Mouse (Mus musculus): ENCODE data around the gene Gpr146.

Gene Gpr146

DNA sequence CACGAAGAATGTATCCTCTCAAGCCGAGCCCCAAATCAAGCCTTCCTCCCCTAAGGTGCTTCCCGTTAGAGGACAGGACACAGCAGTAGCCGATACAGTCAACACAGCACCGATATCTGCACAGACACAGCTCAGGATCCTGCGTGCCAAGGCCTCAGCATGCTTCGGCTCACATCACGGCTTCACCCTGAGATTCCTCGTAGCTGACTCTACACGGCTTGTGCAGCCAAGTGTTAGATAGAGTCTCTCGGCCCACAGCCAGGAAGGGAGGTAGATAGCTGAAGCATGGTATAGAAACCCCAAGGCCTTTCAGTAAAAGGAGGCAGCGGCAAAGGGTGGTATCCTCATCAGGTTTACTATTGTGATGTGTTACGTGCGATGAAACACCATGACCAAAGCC is 22.5 kb downstream of the Gpr146 start:
- DNase-seq (ENCODE audit: low spot score): no peak

DNA sequence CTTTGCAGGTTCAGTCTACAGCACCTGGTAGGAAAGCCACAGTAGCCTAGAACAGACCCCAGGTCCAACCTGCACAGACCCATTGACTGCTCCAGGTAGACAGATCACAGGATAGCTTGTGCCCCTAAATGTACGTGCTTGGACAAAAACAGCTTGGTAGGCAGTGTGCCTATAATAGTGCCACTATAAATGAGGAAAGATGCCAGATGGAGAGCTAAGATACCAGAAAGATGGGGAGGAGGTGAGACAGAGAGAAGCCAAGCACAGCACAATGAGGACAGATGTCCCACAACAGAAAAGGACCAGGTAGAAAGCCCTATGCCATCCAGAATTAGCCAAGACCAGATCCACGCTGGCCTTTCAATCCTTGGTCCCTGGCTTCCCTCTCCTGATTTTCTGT is 24.6 kb downstream of the Gpr146 start:
- no peak for DNase-seq (ENCODE audit: low spot score)

DNA sequence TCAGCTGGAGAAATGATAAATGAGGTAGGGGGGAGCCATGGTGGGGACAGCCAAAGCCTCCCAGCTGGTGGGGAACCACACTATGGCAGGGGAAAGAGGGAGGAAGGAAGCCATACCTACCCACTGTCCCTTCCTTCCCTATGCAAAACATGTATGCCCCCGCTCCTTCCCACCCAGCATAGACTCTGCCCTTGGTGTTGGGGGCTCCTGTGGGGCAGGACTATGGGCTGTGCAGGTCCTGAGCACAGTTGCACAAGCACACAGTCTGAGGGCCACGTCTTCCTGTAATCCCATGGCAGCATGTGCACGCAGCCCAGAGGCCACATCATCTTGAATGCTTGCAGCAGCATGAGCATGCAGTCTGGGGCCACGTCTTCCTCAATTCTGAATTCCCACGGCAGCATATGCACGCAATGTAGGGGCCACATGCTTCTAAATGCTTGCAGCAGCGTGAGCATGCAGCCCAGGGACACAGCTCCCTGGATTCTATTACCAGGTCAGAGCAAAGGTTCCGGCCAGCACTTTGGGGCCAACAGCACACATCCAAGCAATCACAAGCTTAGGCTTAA is 26.3 kb downstream of the Gpr146 start:
- no peak for DNase-seq (ENCODE audit: low spot score)

DNA sequence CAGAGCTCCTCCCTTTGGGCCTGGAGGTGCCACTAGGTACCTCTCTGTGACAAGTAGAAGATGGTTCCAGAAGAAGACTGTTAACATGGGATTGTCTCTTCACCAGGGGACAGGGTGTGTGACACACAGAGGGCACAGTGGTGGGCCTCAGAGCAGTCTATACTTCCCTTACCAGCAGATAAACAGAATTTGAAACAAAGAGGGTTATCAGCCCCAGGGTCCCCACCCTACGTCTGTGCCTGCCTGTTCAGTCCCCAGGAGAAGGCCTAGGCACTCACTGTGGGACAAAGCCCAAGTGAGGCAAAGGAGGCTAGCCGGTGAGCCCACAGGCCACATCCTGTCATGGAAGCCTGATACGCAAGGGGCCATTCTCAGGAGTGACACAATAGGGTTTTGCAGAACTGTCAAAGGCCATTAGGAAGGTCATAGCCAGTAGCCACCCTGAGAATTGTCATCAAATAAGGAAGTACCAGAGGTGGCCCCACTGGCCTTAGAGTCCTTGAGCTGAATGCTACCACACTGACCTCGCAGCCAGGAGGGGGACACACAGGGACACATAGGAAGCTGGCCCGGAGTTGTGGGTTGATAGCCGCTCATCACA is 27.4 kb downstream of the Gpr146 start, which contains the start of gene C130050O18Rik:
C130050O18Rik (plus strand) TSS at position 480 of the 601 bp plus-strand sequence.
- DNase-seq (ENCODE audit: low spot score): no peak

DNA sequence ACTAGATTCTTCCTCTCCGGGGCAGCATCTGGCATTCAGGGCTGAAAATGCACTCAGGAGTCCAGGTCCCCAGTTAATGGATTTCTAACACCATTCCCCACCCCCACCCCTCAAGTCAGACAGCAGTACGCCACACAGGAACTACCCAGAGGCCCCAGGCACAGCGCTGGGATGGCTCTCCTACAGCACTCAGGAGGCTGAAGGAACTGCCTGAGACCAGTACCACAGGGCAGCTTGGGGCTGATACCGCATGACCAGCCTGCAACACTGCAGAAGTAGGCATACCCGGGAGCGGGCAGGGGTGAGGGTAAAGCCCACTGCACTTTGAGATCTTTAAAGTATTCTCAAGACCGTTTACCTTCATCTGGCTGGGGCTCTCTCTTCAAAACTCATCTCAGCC is 28.0 kb downstream of the Gpr146 start:
- no peak for DNase-seq (ENCODE audit: low spot score)

DNA sequence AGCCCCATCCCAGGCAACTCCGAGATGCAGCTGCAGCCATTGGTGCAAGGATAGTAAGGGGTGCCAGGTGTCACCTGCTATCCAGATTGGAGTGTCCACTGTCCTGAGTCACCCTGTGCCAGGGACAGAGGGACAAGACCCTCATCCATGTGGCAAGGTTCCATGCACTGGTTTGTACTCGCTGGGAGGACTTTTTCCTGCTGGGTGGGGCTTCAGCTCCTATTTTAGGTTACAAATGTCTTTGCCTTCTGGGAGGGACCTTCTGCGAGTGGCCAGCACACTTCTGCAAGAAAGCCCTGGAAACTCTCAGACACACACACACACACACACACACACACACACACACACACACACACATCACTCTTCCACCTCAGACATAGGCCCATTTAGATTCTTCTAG is 28.5 kb downstream of the Gpr146 start:
- no peak for DNase-seq (ENCODE audit: low spot score)

DNA sequence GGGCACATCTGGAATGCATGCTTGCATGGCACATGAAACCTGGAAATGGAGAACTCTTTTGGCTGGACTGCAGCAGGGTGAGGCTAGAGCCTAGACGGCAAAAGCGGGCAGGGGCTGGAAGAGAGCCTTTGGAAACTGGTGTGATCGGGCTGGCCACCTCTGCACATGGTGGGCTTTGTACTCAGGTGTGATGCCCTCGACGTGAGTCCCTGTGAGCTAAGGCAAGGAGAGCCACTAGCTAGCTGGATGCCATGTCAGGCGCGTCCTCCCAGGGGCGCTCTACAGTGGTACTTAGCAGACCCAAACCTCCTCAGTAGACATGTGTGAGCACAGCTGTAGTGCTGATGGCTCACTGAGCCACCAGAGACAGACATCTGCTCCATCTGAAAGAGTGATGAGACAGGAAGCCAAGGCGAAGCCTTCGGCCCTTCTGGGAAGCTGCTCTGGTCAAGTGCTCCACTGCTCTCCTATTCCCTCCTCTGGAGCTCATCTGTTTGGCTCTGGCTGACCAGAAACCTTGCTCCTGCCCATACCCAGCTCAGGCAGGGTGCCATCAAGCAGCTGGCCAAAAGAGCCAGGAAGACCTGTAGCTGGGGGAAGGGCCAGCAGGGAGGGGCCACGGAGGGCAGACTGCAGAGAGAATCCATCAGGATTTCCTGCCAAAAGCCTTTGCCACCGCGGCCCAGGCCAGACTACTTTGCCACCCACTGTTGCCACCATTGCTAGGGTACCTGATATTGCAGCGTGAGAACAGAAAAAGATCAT is 29.8 kb downstream of the Gpr146 start:
- DNase-seq (ENCODE audit: low spot score): no peak

DNA sequence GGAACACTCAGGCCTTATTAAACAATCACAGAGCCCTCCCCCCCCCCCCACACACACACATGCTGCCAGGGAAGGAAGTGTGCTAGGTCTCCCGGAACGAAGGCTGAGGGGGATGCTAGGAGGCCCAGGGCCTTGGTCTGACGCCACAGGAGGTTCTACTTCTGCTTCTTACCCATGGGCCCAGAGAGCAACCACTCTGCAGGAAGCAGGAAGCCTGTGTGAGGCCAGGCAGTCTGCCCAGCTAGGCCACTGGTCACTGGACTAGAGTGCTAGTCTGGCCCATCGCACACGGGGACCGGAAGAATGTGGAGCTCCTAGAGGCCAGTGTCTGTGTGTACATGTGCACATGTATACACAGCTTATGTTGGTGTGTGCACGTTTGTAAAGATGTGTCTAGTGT is 31.0 kb downstream of the Gpr146 start:
- DNase-seq (ENCODE audit: low spot score): no peak

DNA sequence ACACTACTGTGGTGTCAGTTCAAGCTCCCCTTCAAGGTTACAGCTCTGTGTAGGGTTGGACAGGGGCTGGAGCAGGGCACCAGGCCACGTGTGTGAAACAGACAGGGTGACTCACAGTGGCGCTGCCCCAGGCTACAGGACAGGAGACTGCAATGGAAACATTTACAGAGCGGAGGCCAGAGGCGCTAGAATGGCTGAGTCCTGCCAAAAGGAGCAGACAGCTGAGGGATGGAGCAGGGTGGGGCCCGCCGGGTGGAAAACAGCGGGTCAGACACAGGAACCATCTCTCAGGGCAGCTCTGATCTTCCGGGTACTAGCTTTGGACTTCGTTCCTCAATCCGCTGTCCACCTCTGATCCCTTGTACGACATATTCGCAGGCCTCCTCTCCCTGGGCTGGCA is 31.9 kb downstream of the Gpr146 start:
- peak; percentile 53 for DNase-seq (ENCODE audit: low spot score)

DNA sequence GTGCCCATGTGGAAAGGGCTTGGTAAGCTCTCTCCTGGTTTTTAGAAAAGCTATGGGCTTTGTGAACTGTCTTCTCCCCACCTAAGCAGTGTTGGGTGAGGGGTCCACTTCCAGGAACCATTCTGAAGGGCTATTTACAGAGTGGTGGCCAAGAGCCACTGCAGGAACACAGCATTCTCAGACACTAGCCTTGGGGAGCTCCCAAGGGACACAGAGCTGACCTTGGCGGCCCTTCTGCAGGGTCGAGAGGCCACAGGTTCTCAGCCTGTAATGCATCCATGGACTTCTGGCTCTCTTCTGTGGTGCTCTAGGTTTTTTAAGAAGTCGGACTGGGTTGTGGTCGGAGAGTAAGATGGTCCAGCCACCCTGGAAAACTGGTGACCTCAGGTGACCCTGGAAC is 32.6 kb downstream of the Gpr146 start:
- no peak for DNase-seq (ENCODE audit: low spot score)

DNA sequence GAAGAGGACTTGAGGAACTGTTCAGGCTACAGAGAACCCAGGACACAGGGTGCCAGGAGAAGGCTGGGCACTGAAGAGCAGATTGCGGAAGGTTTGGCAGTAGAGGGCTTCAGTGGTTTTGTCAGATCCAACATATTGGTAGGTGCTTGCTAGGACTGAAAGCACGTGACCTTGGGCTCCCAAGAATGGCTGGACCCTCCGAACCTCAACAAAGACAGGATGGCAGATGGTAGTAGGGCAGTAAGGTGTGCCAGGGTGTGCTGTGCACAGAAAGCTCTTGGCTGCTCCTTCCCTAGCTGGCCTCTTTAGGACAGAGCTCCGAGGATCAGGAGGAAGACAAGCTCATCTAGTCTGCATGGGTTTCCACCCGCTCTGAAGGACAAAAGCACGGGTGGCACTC is 33.6 kb downstream of the Gpr146 start:
- DNase-seq (ENCODE audit: low spot score): no peak

DNA sequence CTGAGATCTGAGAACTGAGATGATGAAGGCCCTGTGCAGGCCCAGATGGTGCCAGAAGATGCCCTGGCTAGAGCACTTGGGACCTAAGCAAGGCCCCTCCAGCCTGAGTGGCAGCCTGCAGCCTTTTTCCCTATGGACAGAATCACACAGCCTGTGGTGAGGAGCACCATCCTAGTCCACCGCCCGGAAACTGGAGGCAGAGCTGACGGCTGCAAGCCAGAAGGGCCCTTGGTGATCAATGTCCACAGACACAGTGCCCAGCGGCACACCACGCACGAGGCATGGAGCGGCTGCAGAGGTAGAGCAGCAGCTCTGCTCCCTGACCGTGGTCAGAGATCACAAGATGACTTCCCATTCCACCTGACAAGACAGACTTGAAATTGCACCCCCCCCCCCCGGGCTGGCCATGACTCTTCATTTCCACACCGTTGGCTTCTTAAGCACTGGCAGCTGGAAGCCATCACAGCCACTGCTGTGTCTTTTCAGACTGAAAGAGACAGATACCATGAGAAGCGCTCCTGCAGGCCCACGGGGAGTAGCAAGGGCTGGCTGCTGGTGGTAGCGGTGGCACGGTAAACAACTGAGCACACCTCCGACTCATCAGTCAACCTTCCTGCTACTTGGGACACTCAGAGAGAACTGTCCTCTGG is 34.3 kb downstream of the Gpr146 start:
- no peak for DNase-seq (ENCODE audit: low spot score)

DNA sequence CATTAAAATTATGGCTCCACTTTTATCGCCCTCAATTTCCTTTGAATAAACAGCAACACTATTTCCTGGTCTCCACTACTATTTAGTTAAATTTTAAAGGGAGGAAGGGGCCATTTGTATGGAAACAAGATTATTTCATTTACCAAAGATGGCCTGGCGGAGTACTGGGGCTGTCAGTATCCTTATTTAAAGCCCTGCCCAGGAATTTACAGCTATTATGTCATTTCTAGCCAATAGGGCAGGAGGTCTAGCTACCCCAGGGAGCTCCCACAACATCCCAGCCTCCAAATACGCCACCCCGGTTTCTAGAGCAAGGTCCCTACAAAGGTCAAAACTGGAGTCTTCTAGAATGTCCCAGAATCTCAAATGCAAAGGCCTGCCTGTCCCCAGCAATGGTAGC is 36.0 kb downstream of the Gpr146 start:
- no peak for DNase-seq (ENCODE audit: low spot score)

DNA sequence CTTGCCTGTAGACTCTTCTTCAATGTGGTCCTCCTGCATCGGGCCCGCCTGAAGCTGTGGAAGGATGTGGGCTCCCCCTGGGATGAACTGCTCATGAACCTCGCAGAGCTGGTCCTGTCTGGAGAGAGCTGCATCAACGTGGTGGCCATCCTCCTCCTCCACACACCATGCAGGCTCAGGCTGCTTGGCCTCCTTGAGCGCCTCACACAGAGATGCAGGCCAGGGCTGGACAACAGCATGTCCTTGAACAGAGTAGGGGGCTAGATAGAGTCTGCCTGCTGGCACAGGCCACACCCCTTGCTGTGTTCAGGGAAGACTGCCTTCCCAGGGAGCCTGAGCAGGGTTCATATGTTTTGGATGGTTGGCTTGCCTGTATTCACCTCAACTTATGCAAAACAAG is 37.5 kb downstream of the Gpr146 start:
- DNase-seq (ENCODE audit: low spot score): no peak

DNA sequence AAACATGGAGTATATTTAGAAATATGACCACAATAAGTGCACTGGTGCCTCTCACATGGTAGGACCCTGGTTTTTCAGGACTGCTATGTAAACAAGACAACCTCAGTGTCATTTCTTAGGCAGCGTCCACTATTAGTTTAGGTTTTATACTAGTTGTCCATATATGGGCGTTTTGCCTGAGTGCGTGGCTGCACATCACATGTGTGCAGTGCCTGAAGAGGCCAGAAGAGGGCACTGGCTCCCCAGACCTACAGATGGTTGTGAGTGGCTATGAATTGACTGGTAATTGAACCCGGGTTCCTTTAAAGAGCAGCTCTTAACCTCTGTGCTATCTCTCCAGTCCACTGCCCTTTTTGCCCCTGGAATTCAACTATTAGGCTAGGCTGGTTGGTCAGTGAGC is 39.4 kb downstream of the Gpr146 start:
- no peak for DNase-seq (ENCODE audit: low spot score)

DNA sequence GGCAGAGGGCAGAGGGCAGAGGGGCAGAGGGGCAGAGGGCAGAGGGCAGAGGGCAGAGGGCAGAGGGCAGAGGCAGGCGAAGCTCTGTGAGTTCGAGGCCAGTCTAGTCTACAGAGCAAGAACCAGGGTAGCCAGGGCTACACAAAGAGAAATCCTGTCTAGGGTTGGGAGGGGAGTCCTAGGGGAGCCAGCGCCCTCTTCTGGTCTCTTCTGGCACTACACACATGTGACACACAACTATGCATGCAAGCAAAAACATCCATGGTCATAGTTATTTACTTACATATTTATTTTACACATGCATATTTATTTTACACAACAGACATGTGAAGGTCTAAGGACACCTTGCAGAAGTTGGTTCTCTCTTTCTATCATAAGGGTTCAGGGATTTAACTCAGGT is 40.0 kb downstream of the Gpr146 start:
- DNase-seq (ENCODE audit: low spot score): no peak

DNA sequence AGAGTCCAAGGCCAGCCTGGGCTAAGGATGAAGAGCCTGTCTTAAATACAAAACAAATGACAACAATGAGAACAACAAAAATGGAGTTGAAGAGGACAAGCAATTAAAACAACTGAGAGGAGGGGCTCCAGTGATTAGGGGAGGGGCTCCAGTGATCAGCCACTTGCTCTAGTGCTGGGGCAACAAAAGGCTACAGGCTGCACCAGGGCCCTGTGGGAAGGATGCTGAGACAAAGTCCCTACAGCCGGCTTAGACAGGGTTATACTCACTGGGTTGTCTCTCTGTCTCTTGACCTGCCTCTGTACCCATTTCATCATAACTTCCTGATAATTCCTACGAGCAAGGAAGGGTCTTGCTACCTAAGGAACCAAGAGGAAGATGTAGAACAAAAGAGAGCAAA is 40.6 kb downstream of the Gpr146 start:
- DNase-seq (ENCODE audit: low spot score): no peak

DNA sequence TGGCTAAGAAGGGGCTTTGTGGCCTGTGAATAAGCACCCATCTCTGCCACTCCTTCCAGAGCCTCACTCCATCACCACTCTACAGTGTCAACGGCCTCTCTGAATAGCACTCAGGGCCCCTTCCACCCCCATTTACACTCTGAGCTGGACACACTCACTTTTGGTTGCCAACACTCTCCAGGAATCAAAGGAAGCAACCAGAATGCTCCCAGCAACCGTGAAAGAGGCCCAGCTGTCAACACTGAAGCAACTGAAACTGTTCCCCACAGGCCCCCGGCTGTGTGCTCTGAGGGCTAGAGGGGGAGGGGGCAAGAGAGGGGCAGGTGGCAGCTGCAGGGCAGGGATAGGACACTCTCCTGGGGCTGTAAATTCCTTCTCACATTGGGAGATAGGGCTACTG is 41.1 kb downstream of the Gpr146 start:
- no peak for DNase-seq (ENCODE audit: low spot score)

DNA sequence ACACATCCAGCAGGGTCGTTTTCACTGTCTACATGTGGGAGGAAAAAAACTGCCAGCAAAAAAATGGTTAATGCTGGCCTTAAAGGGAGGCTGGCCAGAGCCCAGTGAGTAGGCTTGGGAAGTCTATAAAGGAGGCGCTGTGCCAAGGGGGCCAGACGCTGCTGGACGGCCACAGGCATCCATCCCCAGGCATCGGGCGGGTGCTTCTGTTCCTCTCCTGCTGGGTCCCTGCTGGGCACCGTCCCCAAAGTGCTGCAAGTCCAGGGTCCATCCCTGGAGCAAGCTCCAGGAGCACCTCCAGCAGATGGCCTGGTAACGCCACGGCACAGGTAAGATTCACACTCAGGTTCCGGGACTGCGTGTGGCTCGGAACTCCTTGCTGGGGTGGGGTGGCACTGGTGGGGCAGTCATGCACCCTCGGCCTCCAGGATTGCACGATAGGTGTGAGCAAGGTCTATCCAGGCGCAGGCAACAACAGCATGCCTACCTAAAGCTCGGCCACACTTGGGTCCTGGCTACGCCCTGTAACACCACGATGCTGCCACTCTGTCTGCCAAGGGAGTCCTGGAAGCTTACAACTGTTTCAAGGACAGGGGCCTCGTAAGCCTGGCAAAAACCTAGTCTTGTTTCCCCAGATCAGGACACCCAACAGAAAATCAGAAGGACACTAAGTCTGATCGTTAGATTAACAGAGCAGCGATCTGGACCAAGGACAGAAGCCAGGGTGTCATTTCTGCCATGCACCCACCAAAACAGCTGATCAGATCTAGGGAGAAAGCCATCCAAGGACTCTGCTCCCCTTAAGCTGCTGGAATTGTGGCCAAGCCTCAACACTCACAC is 45.7 kb downstream of the Gpr146 start, which contains the start of gene Gper1:
Gper1 (plus strand) TSS at position 126 of the 840 bp plus-strand sequence.
- peak; percentile 49 for DNase-seq (ENCODE audit: low spot score)

DNA sequence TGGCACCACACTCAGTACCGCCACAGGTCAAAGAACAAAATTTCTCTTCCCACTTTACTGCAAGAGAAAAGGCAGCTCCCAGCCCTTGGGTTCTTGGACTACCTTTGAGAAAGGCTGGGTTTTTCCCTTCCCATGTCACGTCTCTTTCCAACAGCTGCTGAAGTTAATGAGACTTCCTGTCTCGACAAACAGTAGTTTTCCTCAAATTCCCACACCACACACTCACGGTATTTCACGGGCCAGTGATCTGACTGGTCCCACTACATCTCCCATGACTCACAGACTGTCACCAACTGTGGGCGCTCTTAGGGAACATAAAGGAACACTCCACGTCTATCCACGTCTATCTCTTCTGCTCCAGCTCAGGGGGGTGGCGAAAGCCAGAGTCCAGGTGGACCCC is 47.7 kb downstream of the Gpr146 start:
- DNase-seq (ENCODE audit: low spot score): no peak

DNA sequence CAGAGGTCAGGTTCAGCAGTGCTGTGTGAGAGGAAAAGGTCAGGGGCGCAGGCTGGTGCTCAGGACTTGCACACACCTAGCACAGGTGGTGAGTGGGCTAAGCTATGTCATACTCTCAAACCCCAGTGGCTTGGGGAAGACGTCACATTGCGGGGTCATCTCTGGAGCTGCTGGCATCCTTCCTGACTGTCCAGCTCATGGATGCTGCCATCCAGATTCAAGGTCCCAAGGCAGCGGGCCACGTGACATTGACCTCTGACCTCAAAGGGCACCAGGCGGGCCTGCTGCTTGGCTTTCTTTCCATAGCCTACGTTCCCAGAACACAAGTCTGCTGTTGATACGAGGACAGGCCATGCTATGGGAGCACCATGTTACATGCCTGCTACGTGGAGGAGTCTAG is 49.5 kb downstream of the Gpr146 start:
- DNase-seq (ENCODE audit: low spot score): no peak

DNA sequence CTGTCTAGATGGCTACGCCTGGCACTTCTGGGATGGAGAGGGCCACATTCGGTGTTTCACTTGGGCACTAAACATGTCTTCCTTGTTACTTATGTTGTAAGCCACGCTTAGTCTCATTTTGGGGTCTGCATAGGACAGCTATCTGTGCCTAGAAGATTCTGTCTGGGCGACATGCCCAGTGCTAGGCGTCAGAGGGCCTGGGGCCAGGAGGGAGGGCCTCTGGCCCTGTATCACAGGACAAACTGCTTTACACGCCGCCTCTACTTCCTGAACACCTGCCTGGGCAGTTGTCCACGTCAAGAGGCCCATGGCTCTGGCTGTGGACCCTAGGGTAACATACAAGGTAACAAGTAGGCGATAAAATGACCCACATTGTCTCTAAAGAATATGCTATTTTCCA is 50.5 kb downstream of the Gpr146 start:
- DNase-seq (ENCODE audit: low spot score): no peak

Data from ovary, postnatal 36 days (tissue).